Mouse (Mus musculus): ENCODE results near the gene Sytl3.

The Sytl3 gene

DNA sequence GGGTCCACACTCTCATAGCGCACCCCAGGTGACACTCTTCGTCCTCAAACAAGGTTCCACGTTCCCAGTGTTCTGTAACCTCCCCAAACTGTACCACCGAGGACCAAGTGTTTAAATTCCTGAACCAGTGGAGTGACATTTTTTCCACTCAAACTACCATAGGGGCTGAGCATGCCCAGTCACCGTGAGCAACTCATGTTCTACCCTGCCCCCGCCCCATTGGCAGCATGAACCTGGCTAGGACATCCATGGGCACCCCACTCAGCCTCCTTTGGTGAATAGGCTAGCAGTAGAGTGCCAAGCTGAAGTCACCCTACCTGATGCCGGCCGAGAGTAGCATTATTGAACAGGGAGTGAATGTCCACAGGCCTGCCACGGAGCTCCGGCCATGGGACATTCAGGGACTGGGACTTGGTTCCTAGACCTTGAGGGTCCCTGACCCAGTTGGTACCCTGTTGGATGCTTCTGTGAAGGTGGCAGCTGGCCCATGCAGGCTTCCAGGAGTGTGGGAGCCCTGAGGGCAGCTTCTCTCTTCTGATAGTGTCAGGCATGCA, 74.5 kb downstream of the Sytl3 start:
- no peak for DNase-seq (ENCODE audit: low read depth in 1 of 2, low spot score in 2 of 2)

DNA sequence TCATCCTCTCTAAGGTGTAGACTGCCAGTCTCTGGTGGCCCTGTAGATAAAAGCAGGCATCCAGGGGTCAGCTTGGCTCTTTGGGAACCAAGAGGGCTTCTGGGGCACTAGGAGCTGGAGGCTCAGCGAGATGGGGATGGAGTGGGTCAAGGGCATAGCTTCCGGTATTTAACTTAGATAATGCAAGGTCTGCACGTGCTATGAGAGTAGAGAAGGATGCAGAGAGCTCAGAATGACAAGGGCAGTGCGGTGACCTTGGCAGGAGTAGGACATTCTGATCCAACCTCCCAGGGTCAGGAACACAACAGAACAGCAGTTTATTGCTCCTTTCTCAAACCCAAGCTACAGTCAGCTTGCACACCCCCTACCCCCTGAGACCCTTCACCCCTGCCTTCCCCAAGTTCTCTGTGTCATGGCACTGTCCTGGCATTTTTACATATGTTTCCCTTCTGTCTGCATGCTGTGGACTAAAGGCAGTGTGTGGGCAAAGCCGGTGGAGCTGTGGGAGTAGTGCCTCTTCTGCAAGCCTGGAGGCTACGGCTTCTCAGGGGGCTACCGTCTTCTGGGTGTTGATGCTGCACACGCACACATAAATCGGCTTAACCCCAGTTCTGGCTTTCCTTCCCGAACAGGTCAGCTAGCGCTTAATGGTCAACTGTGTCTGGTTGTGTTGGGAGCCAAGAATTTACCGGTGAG, 76.0 kb downstream of the Sytl3 start:
- DNase-seq (ENCODE audit: low read depth in 1 of 2, low spot score in 2 of 2) = no peak

DNA sequence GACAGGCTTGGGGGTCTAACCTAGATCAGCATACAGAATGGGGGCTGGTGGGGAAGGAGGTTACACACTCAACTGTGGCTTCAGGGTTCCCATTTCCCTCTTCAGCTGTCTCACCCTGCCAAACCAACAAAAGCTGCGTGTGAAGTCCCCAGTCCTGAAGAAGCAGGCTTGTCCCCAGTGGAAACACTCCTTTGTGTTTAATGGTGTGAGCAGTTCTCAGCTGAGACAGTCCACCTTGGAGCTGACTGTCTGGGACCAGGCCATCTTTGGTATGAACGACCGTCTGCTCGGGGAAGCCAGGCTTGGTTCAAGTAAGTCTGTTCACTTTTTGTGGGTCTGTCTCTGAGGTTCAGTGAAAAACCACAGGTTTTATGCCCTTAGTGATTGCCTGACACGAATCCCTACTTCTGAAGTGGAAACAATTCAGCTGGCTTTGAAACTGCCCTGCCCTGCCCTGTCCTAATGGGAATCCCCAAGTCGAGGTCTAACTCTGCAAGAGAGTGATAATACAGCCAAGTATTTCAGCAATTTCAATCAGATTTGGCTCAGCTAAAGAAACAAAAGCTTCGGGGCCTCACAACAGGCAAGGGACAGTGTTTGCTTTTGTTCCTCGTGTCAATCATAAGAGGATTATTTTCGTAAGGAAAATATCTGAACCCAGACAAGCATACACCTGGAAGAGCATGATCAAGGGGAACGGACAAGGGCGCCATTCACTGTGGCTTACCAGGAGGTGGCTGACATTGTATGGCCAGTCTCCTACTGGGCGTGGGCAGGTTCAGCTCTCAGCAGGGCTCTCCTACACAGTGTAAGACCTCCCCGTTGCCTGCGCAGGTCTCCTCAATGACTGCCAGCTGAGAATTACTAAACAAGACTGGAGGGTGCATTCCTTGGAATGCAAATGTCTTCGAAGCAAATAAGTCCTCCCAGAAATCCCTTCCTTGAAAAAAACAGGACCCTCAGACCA, 77.7 kb downstream of the Sytl3 start:
- DNase-seq (ENCODE audit: low read depth in 1 of 2, low spot score in 2 of 2) = no peak

DNA sequence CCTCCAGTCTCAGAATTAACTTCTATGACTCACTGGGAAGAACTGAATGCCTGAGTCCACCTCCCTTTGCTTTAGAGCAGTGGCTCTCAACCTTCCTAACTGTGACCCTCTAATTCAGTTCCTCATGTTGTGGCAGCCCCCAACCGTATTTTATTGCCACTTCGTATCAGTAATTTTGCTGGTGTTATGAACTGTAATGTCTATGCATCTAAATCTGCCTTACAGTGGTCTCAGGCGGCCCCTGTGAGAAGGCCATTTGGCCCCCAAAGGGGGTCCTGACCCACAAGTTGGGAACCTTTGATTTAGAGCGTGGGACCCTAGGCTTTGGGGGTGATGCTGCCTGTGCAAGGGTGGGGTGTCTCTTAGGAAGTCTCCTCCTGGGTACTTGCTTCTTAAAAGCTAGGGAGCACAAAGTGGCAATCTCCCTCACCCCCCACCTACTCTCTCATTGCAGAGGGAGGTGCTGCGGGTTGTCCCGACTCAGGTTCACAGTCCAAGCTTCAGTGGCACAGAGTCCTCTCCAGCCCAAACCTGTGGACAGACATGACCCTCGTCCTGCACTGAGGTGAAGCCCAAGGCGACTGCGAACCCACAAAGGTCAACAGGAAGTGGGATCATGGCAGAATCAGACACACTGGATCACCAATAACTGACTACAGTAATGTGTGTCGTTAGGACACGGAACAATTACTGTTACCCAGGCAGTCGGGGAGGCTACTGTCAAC, 78.5 kb downstream of the Sytl3 start:
- DNase-seq (ENCODE audit: low read depth in 1 of 2, low spot score in 2 of 2) = no peak

DNA sequence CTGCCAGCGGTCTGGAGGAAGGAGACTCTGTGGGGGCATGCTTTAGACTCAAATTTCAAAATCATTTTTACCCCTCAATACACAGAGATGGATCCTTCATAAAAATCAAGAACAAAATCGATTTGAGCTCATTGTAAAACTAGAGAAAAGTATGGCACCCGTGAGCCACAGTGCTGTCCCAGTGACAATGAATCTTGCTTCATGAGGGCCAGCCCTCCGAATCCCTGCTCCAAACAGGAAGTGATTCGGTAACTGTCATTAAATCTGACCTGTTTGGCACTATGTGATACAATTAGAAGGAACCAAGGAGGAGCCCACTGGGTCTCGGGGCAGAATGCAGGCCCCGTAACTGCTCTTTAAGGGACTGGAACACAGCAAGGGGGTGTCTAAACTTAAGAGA, 79.9 kb downstream of the Sytl3 start:
- no peak for DNase-seq (ENCODE audit: low read depth in 1 of 2, low spot score in 2 of 2)

DNA sequence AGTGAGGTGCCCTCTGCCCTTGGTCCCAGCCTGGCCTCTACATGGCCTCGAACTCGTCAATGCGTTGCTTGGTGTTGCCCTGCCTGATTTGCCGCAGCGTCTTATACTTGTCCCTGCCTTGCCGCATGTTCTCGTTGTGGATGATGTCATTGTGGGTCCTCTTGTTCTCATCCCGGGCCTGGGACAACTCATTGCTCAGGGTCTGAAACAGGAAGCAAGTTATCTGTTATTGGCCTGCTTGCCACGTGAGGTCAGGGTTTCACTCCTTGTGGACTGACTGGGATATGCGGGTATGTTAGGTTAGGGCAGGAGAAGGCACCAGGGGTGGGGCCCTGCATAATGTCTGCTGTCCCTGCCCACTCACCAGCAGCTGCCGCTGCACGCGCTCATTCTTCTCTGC, 80.4 kb downstream of the Sytl3 start:
- no peak for DNase-seq (ENCODE audit: low read depth in 1 of 2, low spot score in 2 of 2)

DNA sequence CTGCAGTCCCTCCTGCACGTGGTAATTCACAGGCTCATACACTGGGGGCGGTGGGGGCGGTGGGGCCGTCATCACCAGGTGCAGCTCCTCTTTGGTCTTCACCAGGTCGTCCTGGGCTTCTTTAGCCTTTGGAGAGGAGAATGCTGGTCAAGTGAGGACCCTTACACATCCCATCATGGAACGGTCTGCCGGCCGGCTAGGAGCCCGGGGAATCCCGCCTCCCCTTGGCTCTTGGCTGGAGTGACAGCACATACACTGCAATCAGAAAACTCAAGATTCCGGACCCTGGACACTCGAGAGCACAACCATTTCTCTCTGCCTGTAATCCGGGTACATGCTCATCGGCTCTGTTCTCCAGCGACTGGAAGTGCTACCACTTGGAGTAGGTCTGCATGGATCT, 80.9 kb downstream of the Sytl3 start:
- no peak for DNase-seq (ENCODE audit: low read depth in 1 of 2, low spot score in 2 of 2)

DNA sequence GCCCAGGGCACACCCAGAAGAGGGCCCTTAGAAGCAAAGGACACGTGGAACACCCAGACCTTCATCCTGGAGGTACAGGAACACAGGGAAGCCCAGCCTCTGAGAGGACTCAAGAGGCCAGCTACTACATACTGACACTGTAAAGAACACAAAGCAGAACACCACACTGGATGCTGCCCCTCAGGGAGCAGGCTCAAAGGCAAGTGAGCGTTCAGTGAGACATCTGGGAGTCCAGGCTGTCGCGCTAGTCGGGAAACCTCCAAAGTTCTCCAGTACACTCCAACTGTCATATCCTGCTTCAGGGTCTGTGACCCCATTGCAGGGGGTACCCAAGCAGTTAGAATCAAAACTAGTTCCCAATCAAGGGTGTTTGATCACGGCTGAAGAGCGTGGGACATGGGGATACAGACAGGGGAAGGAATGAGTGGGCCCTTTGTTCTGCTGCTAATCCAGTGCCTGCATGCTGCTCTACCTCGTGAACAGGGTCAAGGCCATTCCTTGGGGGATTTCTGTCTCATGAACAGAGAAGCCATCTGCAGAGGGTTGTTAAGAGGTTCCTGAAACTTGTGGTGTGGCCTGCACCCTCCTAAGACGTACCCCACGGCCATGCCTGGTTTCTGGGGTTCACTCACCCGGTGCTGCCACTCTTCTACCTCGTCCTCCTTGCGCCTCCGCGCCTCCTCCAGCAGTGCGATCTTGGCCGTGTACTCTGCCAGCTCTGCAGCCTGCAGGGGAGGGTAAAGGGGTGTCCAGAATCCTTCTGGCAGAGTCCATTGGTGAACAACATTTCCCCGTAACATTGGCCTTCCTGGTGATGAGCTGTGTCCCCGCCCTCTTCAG, 81.7 kb downstream of the Sytl3 start:
- DNase-seq (ENCODE audit: low read depth in 1 of 2, low spot score in 2 of 2) = no peak

DNA sequence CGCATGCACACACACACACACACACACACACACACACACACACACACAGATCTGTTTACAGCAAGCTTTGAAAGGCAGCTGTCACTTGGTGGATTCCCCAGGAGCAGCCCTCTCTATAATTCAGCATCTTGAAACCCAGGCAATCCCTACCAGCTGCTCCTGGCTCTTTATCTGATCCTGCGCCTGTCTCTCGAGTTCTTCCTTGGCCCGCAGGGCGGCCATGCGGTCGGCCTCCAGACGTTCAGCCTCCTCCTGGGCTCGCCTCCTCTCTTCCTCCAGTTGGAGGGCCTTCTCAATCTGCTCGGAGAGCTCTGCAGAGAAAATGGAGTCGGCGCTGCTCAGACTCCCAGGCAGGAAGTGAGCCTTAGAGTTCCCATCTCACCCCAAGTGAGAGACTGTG, 82.4 kb downstream of the Sytl3 start:
- no peak for DNase-seq (ENCODE audit: low read depth in 1 of 2, low spot score in 2 of 2)

DNA sequence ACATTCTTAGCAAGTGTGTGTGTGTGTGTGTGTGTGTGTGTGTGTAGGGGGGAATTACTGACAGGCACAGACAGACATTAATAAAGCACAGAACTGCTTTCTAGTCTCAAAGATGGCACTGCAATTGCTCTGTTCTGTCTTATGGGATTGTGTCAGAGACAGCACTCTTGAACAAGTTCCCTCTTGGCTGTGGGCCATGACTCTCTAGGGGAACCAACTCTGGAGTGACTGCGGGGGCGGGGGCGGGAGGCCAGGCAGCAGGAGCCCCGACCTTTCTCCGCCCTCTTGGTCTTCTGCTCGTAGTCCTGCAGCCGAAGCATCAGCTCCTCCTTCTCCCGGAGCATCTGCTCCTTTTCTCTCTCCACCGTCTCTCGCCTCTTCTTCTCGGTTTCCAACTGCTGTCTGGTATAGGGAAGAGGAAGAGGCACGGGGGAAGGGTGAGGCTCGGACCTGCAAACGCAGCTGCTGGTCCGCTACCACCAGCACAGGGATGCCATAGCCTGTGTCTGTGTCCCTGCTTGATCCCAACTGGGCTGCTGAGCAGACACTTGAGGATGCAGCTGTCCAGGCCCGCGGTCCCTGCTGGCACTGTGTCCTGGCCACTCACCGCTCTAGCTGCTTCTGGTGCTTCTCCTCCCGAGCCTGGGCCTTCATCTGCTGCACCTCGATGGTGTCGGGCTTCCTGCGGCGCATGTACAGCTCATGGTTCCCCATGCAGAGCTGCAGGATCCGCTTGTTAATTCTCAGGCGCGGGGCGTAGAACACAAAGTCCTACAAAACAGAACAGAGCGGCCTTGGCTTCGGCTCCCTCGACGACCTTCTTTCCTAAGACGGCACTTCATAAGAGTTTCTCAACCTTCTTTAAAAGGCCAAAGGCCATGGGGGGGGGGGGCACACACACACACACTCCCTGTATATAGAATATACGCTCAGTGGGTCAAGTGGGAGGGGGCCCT, 83.5 kb downstream of the Sytl3 start:
- peak in 1 of 2 experiments; percentile 51 for DNase-seq (ENCODE audit: low read depth in 1 of 2, low spot score in 2 of 2)

DNA sequence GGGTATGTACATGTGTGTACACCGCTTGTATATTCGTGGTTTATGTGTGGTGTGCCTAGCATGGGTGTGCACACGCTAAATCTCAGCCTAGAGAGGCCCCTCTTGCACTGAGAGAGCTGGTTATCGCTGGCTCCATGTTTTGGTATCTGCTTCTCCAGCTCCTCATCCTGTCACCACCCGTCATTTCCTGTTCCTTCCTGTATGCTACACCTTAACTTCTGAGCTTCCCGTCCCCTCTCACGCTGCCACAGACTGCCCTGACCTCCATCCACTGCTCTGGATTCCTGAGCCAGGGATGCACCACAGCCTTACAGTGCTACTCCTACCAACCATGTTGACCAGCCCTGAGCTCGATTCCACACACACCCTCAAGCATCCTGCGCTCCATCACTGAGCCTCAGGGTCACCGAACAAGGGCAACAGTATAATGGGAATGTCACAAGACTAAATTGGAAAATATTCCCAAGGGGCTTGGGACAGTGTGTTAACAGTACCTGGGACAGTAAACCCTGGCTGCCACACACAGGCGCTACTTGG, 84.2 kb downstream of the Sytl3 start:
- DNase-seq (ENCODE audit: low read depth in 1 of 2, low spot score in 2 of 2) = no peak

DNA sequence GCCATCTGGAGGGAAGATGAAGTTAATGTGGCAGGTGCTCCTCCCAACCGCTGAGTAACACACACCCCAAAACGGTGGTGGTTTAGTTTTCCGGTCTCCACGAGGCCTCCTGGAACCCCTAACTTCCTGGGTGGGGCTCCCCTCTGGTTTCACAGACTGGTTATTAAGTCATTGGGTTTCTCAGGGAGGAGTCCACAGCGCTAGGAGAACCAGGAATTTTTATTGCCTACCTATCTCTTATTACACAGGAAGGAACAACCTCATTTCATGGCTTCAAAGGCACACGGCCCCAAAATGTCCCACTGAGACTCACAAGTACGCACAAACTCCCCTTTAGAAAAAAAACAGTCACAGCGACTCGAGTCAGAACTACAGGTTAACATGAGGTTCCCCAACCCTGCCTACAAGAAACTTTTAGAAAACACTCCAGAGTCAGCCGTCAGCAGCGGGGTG, 84.9 kb downstream of the Sytl3 start:
- DNase-seq (ENCODE audit: low read depth in 1 of 2, low spot score in 2 of 2) = no peak

DNA sequence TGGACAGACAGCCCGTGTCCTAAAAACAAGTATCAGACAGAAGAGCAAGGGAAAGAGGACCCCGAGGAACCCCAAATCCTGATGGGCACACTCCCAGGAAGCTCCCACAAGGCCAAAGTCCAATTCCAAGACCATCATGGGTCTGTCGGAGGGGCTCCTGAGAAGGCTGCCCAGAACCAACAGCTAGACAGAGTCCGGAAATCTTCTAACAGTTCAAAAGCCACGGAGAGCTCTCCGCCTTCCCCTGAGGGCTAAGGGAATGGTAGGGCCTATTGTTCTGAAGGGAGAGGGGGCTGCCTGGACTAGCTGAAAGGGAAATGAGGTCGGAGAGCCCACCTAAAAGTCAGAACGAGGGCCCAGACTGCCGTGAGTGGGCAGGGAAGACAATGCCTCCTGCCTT, 85.5 kb downstream of the Sytl3 start:
- no peak for DNase-seq (ENCODE audit: low read depth in 1 of 2, low spot score in 2 of 2)

DNA sequence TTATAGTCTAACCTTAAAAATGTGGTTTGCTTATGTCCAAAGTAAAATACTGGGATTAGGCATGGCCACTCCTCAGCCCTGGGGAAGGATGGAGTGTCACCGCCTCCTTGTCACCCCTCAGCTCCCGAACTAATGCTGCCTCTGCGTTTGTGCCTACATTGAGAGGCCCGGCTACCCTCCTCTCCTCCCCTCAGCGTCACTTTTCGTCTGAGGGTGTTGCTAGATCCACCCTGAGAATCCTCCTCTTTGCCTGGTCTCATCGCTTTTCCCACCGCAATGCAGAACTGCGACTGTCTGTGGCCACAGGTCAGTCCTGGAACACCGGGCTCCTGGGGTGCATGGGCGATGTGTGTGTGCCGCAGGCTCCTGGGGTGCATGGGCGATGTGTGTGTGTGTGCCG, 86.0 kb downstream of the Sytl3 start:
- DNase-seq (ENCODE audit: low read depth in 1 of 2, low spot score in 2 of 2) = no peak

DNA sequence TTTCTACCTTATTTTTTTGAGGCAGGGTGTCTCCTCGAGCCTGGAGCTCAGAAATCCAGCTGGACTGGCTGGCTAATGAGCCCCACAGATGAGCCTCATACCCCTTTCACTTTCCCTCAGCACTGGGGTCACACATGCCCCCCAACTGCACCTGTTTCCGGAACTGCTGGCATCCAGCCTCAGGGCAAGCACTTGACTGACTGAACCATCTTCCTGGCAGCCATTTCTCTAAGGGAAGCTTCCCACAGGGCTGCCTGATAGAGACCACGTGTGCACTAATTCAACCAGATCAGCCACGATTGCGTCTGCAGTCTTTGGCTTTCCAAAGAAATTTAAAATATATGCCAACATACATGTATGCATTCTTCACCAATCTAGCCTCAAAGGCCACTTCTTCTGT, 86.6 kb downstream of the Sytl3 start:
- DNase-seq (ENCODE audit: low read depth in 1 of 2, low spot score in 2 of 2) = no peak

DNA sequence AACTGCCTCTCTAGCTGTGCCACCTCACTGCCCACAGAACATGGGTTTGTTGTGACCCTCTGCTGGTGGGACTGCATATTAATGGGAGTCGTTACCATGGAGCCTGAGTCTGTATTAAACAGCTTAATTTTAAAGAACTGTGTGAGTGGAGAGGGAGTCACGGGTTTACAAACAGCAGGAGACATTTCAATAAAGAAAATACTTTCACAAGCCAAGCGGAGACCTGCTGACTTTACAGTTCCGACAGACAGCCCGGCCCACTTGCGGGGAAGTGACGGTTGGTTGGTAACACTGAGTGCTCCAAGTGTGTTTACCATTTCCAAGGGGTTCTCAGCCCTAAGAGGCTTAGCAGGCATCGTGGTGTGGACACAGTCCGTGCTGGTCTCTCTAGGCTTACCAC, 87.1 kb downstream of the Sytl3 start:
- peak in 1 of 2 experiments; percentile 51 for DNase-seq (ENCODE audit: low read depth in 1 of 2, low spot score in 2 of 2)

DNA sequence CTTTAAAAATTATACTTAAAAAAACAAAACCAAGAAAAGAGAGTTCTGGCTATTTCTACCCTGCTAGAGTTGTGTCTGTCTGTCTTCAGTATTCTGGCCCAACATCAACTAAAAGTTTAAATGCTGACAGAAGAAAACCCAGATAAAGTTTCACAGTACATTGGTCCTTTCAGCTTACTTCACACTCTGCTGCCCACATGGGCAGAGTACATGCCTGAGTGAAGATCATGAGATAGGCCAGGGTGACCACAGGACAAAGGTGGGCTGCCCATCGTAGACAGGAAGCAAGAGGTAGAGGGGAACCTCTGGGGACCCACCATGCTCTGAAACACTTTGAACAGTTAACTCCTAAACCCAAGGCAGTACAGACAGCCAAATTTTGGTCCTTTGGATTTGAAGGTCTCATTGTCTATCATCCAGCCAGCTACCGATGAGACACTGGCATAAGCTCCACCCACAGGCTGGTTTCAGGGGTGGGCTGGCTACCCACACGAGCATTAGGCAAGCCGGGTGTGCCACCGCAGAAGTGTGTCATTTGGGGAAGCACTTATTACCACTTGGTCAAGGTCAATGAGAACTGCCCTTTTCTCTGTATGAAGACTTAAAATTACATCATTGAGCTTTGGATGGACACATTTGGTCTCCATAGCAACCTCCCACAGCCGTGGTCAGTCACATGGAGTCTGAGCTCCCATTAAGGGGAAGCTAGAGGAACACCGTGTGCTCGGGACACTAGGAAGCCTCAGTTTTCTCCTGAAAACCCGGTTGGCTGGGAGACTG, 87.7 kb downstream of the Sytl3 start:
- DNase-seq (ENCODE audit: low read depth in 1 of 2, low spot score in 2 of 2) = peak; percentile 87 to 93

DNA sequence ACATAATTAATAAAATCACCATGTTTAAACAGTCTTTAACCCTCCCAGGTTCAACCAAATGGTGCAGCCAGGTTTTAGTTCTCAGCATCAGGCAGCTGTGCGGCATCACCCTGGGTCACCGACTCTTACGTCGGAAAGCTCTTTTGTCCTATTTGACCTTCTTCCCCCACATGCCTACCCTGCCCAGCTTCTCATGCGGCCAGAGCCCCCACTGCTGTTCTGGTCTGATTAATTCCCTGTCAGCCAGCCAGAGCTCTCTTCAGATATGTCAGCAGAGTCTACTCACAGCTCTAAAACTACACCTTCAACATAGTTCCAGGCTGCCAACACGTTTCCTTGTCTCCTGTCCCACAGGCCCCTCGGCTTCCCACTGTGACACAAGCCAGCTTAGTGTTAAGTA, 88.6 kb downstream of the Sytl3 start:
- DNase-seq (ENCODE audit: low read depth in 1 of 2, low spot score in 2 of 2) = no peak

Data from monocyte, adult 2 months (primary cell).